Mouse (Mus musculus): Measurements from ENCODE around the gene Adam19.

GRCm38 (mm10) chr11:46056770-46057411 lies 1.1 kb downstream of the Adam19 start:
- TF ChIP-seq CTCF (IDR thresholded peaks at IDR 0.05; ENCODE audit: control insufficient read depth, insufficient read depth, insufficient replicate concordance, low read depth, low read length) (no peak), POLR2A (IDR thresholded peaks at IDR 0.05; ENCODE audit: control insufficient read depth, low read depth, low read length) (no peak)
